Mouse (Mus musculus) macrophage (primary cell): ENCODE measurements around the gene Rapgefl1. TPM values are rescaled to one million over a fixed set of nuclear protein-coding genes. Genes with fewer than 3 reads are reported as not detected.

ENCODE experiments used
- H3K27ac ChIP-seq: fragments of 350-480 bp; formaldehyde crosslinking; 2 replicates; pipeline ENCODE4 v1.9.0; 2021
- H3K36me3 ChIP-seq: fragments of 350-480 bp; formaldehyde crosslinking; 2 replicates; pipeline ENCODE4 v1.9.0; 2021; ENCODE audit errors: inconsistent target
- H3K4me3 ChIP-seq: fragments of 350-480 bp; formaldehyde crosslinking; 2 replicates; pipeline ENCODE4 v1.9.0; 2021; ENCODE audit errors: inconsistent target
- H3K79me2 ChIP-seq: fragments of 350-480 bp; formaldehyde crosslinking; 2 replicates; pipeline ENCODE4 v1.9.0; 2021; ENCODE audit errors: inconsistent target
- WGBS: methylation state at CpG from one replicate; pipeline ENCODE4 v1.1.7; 2026; ENCODE audit warnings: inconsistent platforms; ENCODE audit not compliant: missing documents; 5-methylcytosine and 5-hydroxymethylcytosine counted together
- polyA plus RNA-seq: library from polyadenylated mRNA; stranded (reverse); fragments of 250-400 nt; gene quantifications from 3 replicates; pipeline ENCODE4 v1.2.4, GENCODE M21; 2018; ENCODE audit warnings: inconsistent platforms

The Rapgefl1 gene
- polyA plus RNA-seq, 1 experiment from 2014 or later: 0.23 TPM

- 83% methylated on average over 3 of the region's 3 CpGs for WGBS
- Histone ChIP-seq H3K27ac (no peak overlapping the region), H3K36me3 (peaks cover 38% of the 10 kb centered on the region), H3K79me2 (no peaks in the 10 kb centered on the region), H3K4me3 (no peak overlapping the region)
These were observed 860 bp upstream of the Rapgefl1 start for GRCm38 (mm10) chr11:98835725-98836124.

GRCm38 (mm10) chr11:98836128-98836527 lies 457 bp upstream of the Rapgefl1 start:
- Histone ChIP-seq H3K4me3 (no peak overlapping the region), H3K79me2 (no peaks in the 10 kb centered on the region), H3K36me3 (peaks cover 34% of the 10 kb centered on the region), H3K27ac (no peak overlapping the region)
- WGBS: 62% methylated on average over 7 of the region's 7 CpGs

GRCm38 (mm10) chr11:98837231-98837704 lies 683 bp downstream of the Rapgefl1 start:
- Histone ChIP-seq H3K27ac (no peak overlapping the region), H3K79me2 (no peaks in the 10 kb centered on the region), H3K4me3 (no peak overlapping the region), H3K36me3 (peaks cover 22% of the 10 kb centered on the region)
- 11% methylated on average over 27 of the region's 29 CpGs for WGBS

- WGBS: 87% methylated on average over 11 of the region's 11 CpGs
- Histone ChIP-seq H3K79me2 (no peaks in the 10 kb centered on the region), H3K4me3 (no peak overlapping the region)
These were observed 1.3 kb downstream of the Rapgefl1 start for GRCm38 (mm10) chr11:98837917-98838316.

GRCm38 (mm10) chr11:98838512-98838911 lies 1.9 kb downstream of the Rapgefl1 start:
- Histone ChIP-seq H3K27ac (no peak overlapping the region), H3K4me3 (no peak overlapping the region), H3K79me2 (no peaks in the 10 kb centered on the region), H3K36me3 (peaks cover 10% of the 10 kb centered on the region; the same call in 1 of the 2 replicates)
- 93% methylated on average over 9 of the region's 9 CpGs for WGBS

More at GRCm38 (mm10) chr11:98837917-98838316, 1.3 kb downstream of the Rapgefl1 start:
- peaks cover 16% of the 10 kb centered on the region; the same call in 1 of the 2 replicates for H3K36me3 ChIP-seq
- no peak overlapping the region for H3K27ac ChIP-seq

- WGBS: 89% methylated on average over 3 of the region's 6 CpGs
- Histone ChIP-seq H3K4me3 (no peak overlapping the region), H3K79me2 (no peaks in the 10 kb centered on the region), H3K36me3 (0 out of 2 replicates have a peak, but pooled peaks cover under 1% of the 10 kb centered on the region), H3K27ac (no peak overlapping the region)
These were observed 2.8 kb downstream of the Rapgefl1 start for GRCm38 (mm10) chr11:98839402-98839801.

- no peak overlapping the region for H3K27ac ChIP-seq
- no peaks in the 10 kb centered on the region for H3K36me3 ChIP-seq
- H3K4me3 ChIP-seq: no peak overlapping the region
- H3K79me2 ChIP-seq: no peaks in the 10 kb centered on the region
- 75% methylated on average over 6 of the region's 10 CpGs for WGBS
These were observed 3.3 kb downstream of the Rapgefl1 start for GRCm38 (mm10) chr11:98839897-98840296.

GRCm38 (mm10) chr11:98846016-98846415 lies 9.4 kb downstream of the Rapgefl1 start:
- H3K79me2 ChIP-seq: no peaks in the 10 kb centered on the region
- 93% methylated on average over 13 of the region's 13 CpGs for WGBS
- no peak overlapping the region for H3K4me3 ChIP-seq
- no peaks in the 10 kb centered on the region for H3K36me3 ChIP-seq
- H3K27ac ChIP-seq: no peak overlapping the region

- Histone ChIP-seq H3K4me3 (no peak overlapping the region), H3K79me2 (no peaks in the 10 kb centered on the region), H3K36me3 (no peaks in the 10 kb centered on the region), H3K27ac (no peak overlapping the region)
- WGBS: 90% methylated on average over 19 of the region's 19 CpGs
These were observed 10.4 kb downstream of the Rapgefl1 start for GRCm38 (mm10) chr11:98846865-98847604.

- Histone ChIP-seq H3K4me3 (no peak overlapping the region), H3K79me2 (no peaks in the 10 kb centered on the region), H3K36me3 (no peaks in the 10 kb centered on the region), H3K27ac (no peak overlapping the region)
- WGBS: 56% methylated on average over 19 of the region's 19 CpGs
These were observed 12.8 kb downstream of the Rapgefl1 start for GRCm38 (mm10) chr11:98849196-98849894.

GRCm38 (mm10) chr11:98850100-98851093 lies 13.8 kb downstream of the Rapgefl1 start:
- H3K4me3 ChIP-seq: no peak overlapping the region
- WGBS: 70% methylated on average over 25 of the region's 26 CpGs
- no peaks in the 10 kb centered on the region for H3K36me3 ChIP-seq
- H3K79me2 ChIP-seq: no peaks in the 10 kb centered on the region
- H3K27ac ChIP-seq: no peak overlapping the region

GRCm38 (mm10) chr11:98854116-98854515 lies 17.5 kb downstream of the Rapgefl1 start:
- WGBS: 95% methylated on average over 8 of the region's 8 CpGs
- Histone ChIP-seq H3K36me3 (no peaks in the 10 kb centered on the region), H3K27ac (no peak overlapping the region), H3K4me3 (no peak overlapping the region), H3K79me2 (no peaks in the 10 kb centered on the region)

- Histone ChIP-seq H3K27ac (no peak overlapping the region), H3K36me3 (no peaks in the 10 kb centered on the region), H3K4me3 (no peak overlapping the region), H3K79me2 (no peaks in the 10 kb centered on the region)
- 86% methylated on average over 2 of the region's 2 CpGs for WGBS
These were observed 18.1 kb downstream of the Rapgefl1 start for GRCm38 (mm10) chr11:98854659-98855058.
